Mouse (Mus musculus) thymus, adult 18-20 months (tissue): Measurements from ENCODE around the gene Lep.

Experiments
- DNase-seq, 2 experiments: peaks; one replicate each; pipeline ENCODE4 v3.0.0; 2022; ENCODE audit warnings: mixed read lengths in 2 of 2

The Lep gene

GRCm38 (mm10) chr6:29059846-29060685 lies at the start of gene Lep:
Gene Lep, plus strand, starts transcription at chr6:29060220.
- peak in 1 of 2 experiments; percentile 3 for DNase-seq

GRCm38 (mm10) chr6:29011651-29012050 lies 48.4 kb upstream of the Lep start:
- no peak for DNase-seq

GRCm38 (mm10) chr6:29013216-29013615 lies 46.8 kb upstream of the Lep start:
- DNase-seq: no peak

- DNase-seq: no peak
These were observed 43.1 kb upstream of the Lep start for GRCm38 (mm10) chr6:29016891-29017412.

- no peak for DNase-seq
These were observed 40.0 kb upstream of the Lep start for GRCm38 (mm10) chr6:29019756-29020720.

GRCm38 (mm10) chr6:29020937-29021336 lies 39.1 kb upstream of the Lep start:
- DNase-seq: no peak

GRCm38 (mm10) chr6:29021501-29021900 lies 38.5 kb upstream of the Lep start:
- no peak for DNase-seq

- DNase-seq: no peak
These were observed 37.9 kb upstream of the Lep start for GRCm38 (mm10) chr6:29022115-29022514.

GRCm38 (mm10) chr6:29023206-29023967 lies 36.6 kb upstream of the Lep start:
- DNase-seq: no peak

- DNase-seq: peak; percentile 23 to 25
These were observed 36.0 kb upstream of the Lep start for GRCm38 (mm10) chr6:29024000-29024417.

GRCm38 (mm10) chr6:29025796-29026482 lies 34.1 kb upstream of the Lep start:
- no peak for DNase-seq

GRCm38 (mm10) chr6:29026766-29027165 lies 33.3 kb upstream of the Lep start:
- DNase-seq: no peak

GRCm38 (mm10) chr6:29028129-29028528 lies 31.9 kb upstream of the Lep start:
- DNase-seq: no peak

- DNase-seq: no peak
These were observed 30.5 kb upstream of the Lep start for GRCm38 (mm10) chr6:29029521-29029920.

GRCm38 (mm10) chr6:29031216-29031615 lies 28.8 kb upstream of the Lep start:
- peak in 1 of 2 experiments; percentile 4 for DNase-seq

- DNase-seq: no peak
These were observed 28.2 kb upstream of the Lep start for GRCm38 (mm10) chr6:29031704-29032310.

- no peak for DNase-seq
These were observed 27.6 kb upstream of the Lep start for GRCm38 (mm10) chr6:29032411-29032810.

GRCm38 (mm10) chr6:29033981-29034646 lies 25.9 kb upstream of the Lep start:
- no peak for DNase-seq

GRCm38 (mm10) chr6:29036698-29037097 lies 23.3 kb upstream of the Lep start:
- no peak for DNase-seq

GRCm38 (mm10) chr6:29040266-29040665 lies 19.8 kb upstream of the Lep start:
- no peak for DNase-seq

GRCm38 (mm10) chr6:29044029-29044428 lies 16.0 kb upstream of the Lep start:
- DNase-seq: no peak
